Mouse (Mus musculus) midbrain, postnatal 0 days (tissue): ENCODE results near the gene Hdlbp. TPM values are rescaled to one million over a fixed set of nuclear protein-coding genes. Genes with fewer than 3 reads are reported as not detected.

Experiments used
- ATAC-seq: fragments of 200-750 bp; cut with Nextera tagmentation; 2 replicates; pipeline ENCODE4 v1.8.0; 2017; ENCODE audit warnings: moderate number of reproducible peaks, mild to moderate bottlenecking, moderate TSS enrichment, moderate library complexity; ENCODE audit not compliant: low FRiP score
- DNase-seq: peaks from one replicate; pipeline ENCODE4 v3.0.0-alpha.2; 2015; ENCODE audit warnings: low spot score
- H3K27ac ChIP-seq: fragments of 300-500 bp; sonication (generic); 2 replicates; pipeline ENCODE4 v1.5.1; 2014; ENCODE audit warnings: low read depth, mild to moderate bottlenecking, low read length, mixed read lengths
- H3K27me3 ChIP-seq: fragments of 300-500 bp; sonication (generic); 2 replicates; pipeline ENCODE4 v1.6.1; 2014; ENCODE audit warnings: low read length, control low read depth, mixed read lengths; ENCODE audit not compliant: insufficient read depth
- H3K36me3 ChIP-seq: fragments of 300-500 bp; sonication (generic); 2 replicates; pipeline ENCODE4 v1.6.1; 2014; ENCODE audit warnings: low read length, control low read depth, mixed read lengths; ENCODE audit not compliant: insufficient read depth
- H3K4me1 ChIP-seq: fragments of 300-500 bp; sonication (generic); 2 replicates; pipeline ENCODE4 v1.6.1; 2014; ENCODE audit warnings: mild to moderate bottlenecking, control low read depth, antibody characterized with exemption, low read length, mixed read lengths; ENCODE audit not compliant: insufficient read depth
- H3K4me2 ChIP-seq: fragments of 300-500 bp; sonication (generic); 2 replicates; pipeline ENCODE4 v1.6.1; 2014; ENCODE audit warnings: low read depth, mild to moderate bottlenecking, low read length, mixed read lengths; ENCODE audit not compliant: poor library complexity, severe bottlenecking
- H3K4me3 ChIP-seq: fragments of 300-500 bp; sonication (generic); 2 replicates; pipeline ENCODE4 v1.5.1; 2014; ENCODE audit warnings: low read depth, mild to moderate bottlenecking, low read length, moderate library complexity
- H3K9ac ChIP-seq: fragments of 300-500 bp; sonication (generic); replicated peaks from 2 replicates; pipeline ENCODE4 v1.6.1; 2014; ENCODE audit warnings: mild to moderate bottlenecking, low read length, moderate library complexity, mixed read lengths; ENCODE audit not compliant: poor library complexity, severe bottlenecking
- H3K9me3 ChIP-seq: fragments of 300-500 bp; sonication (generic); 2 replicates; pipeline ENCODE4 v1.6.1; 2016; ENCODE audit warnings: low read length, control low read depth
- CTCF ChIP-seq: IDR thresholded peaks from 2 replicates; pipeline ENCODE4 v1.5.1; 2016; ENCODE audit warnings: antibody characterized with exemption, mild to moderate bottlenecking
- WGBS: fragments of 180-500 bp; shearing (Covaris S2); extraction: QIAGEN DNeasy Blood & Tissue Kit; methylation state at CpG from one replicate; pipeline ENCODE4 v1.1.7; 2014; 5-methylcytosine and 5-hydroxymethylcytosine counted together
- polyA plus RNA-seq: library from polyadenylated mRNA; unstranded; fragments of >200 nt; fragmentation: Nextera tagmentation; extraction: Ambion mirVana; gene quantifications from 2 replicates; pipeline ENCODE4 v1.2.1, GENCODE M21; 2015
- total RNA-seq: library from RNA; depleted of rRNA; stranded (reverse); fragments of >200 nt; gene quantifications from 2 replicates; pipeline ENCODE4 v1.2.3, GENCODE M21; 2014

Hdlbp gene
- total and polyA plus RNA-seq, 2 experiments from 2014 or later: 67.4 to 76.8 TPM

- no peak for TF ChIP-seq CTCF
- H3K27me3 ChIP-seq: no peaks in the 10 kb centered on the region
- peak overlapping the region; percentile 96 for H3K27ac ChIP-seq
- H3K36me3 ChIP-seq: no peaks in the 10 kb centered on the region
- ATAC-seq (no peak), DNase-seq (peak; percentile 28)
- peaks cover 9% of the 10 kb centered on the region for H3K4me1 ChIP-seq
- no peaks in the 10 kb centered on the region for H3K9me3 ChIP-seq
- peak overlapping the region; percentile 49 for H3K4me2 ChIP-seq
- WGBS: 6% methylated on average over 23 of the region's 23 CpGs
- peak overlapping the region; percentile 95 for H3K9ac ChIP-seq
- H3K4me3 ChIP-seq: peak overlapping the region; percentile 94
These were observed 965 bp upstream of the Hdlbp start for GRCm38 (mm10) chr1:93479476-93480083.

GRCm38 (mm10) chr1:93477758-93478585 lies 643 bp downstream of the Hdlbp start:
- Histone ChIP-seq H3K4me2 (peak overlapping the region; percentile 52), H3K4me3 (peak overlapping the region; percentile 94), H3K9me3 (no peaks in the 10 kb centered on the region), H3K36me3 (no peaks in the 10 kb centered on the region), H3K9ac (peak overlapping the region; percentile 95), H3K4me1 (peaks cover 9% of the 10 kb centered on the region), H3K27ac (peak overlapping the region; percentile 96), H3K27me3 (no peaks in the 10 kb centered on the region)
- ATAC-seq: peak; percentile 97
- peak; percentile 55 for TF ChIP-seq CTCF
- under 1% methylated on average over 41 of the region's 41 CpGs for WGBS
- peak; percentile 99 for DNase-seq

GRCm38 (mm10) chr1:93475694-93476093 lies 2.9 kb downstream of the Hdlbp start:
- H3K9ac ChIP-seq: no peak overlapping the region
- H3K9me3 ChIP-seq: no peaks in the 10 kb centered on the region
- ATAC-seq (no peak), DNase-seq (no peak)
- H3K4me3 ChIP-seq: no peak overlapping the region
- no peaks in the 10 kb centered on the region for H3K27me3 ChIP-seq
- no peak overlapping the region for H3K27ac ChIP-seq
- 98% methylated on average over 3 of the region's 3 CpGs for WGBS
- no peaks in the 10 kb centered on the region for H3K36me3 ChIP-seq
- TF ChIP-seq CTCF: no peak
- H3K4me1 ChIP-seq: peaks cover 8% of the 10 kb centered on the region
- H3K4me2 ChIP-seq: no peak overlapping the region

GRCm38 (mm10) chr1:93468626-93469025 lies 10.0 kb downstream of the Hdlbp start:
- Histone ChIP-seq H3K4me2 (no peak overlapping the region), H3K36me3 (no peaks in the 10 kb centered on the region), H3K27me3 (no peaks in the 10 kb centered on the region), H3K9me3 (no peaks in the 10 kb centered on the region), H3K9ac (no peak overlapping the region), H3K27ac (no peak overlapping the region), H3K4me3 (no peak overlapping the region), H3K4me1 (no peaks in the 10 kb centered on the region)
- WGBS: 94% methylated on average over 4 of the region's 4 CpGs
- no peak for TF ChIP-seq CTCF
- ATAC-seq (no peak), DNase-seq (no peak)

GRCm38 (mm10) chr1:93465746-93466145 lies 12.9 kb downstream of the Hdlbp start:
- H3K27ac ChIP-seq: no peak overlapping the region
- ATAC-seq (no peak), DNase-seq (no peak)
- no peak overlapping the region for H3K4me3 ChIP-seq
- no peaks in the 10 kb centered on the region for H3K36me3 ChIP-seq
- H3K9ac ChIP-seq: no peak overlapping the region
- H3K9me3 ChIP-seq: no peaks in the 10 kb centered on the region
- H3K4me2 ChIP-seq: no peak overlapping the region
- no peak for TF ChIP-seq CTCF
- no peaks in the 10 kb centered on the region for H3K27me3 ChIP-seq
- H3K4me1 ChIP-seq: no peaks in the 10 kb centered on the region

- Histone ChIP-seq H3K9ac (no peak overlapping the region), H3K4me1 (no peaks in the 10 kb centered on the region), H3K9me3 (no peaks in the 10 kb centered on the region), H3K36me3 (no peaks in the 10 kb centered on the region), H3K4me3 (no peak overlapping the region), H3K4me2 (no peak overlapping the region), H3K27me3 (no peaks in the 10 kb centered on the region), H3K27ac (no peak overlapping the region)
- DNase-seq (no peak), ATAC-seq (no peak)
- no peak for TF ChIP-seq CTCF
These were observed 13.5 kb downstream of the Hdlbp start for GRCm38 (mm10) chr1:93465066-93465465.
